Mouse (Mus musculus): ENCODE data around the gene Acsf2.

The Acsf2 gene

DNA sequence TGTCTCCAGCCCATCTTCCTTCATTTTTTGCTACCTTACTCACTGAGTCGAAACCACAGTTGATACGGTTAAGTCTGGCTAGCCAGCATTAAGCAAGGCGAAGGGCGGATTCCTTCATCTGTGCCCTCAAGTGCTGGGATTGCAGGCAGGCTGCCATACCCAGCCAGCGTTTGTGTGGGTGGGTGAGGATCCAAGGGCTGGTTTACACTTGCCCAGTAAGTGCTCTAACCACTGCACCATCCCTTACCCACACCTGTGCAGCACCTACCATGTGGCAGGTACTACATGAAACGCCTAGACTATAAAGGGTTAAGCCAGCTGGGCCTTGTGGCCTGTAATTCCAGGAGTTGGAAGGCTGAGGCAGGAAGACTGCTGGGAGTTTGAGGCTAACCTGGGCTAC is 54.4 kb downstream of the Acsf2 start:
- DNase-seq, result no peak

DNA sequence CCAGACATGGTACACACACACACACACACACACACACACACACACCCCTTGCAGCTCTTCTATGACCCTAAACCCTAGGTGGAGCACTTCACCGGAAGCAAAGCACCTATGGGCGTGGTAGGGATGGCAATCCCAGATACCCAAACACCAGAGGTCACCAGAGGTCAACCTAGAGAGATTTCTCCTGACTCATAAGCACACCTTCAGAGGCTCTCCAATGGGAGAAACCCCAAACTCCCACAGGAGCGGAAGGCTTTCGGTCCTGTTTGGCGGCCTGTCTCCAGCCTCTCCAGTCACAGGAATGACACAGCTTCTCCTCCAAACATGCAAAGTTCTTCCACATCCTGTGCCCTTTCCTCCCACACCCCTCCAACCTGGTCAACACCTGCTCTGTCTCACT is 55.3 kb downstream of the Acsf2 start:
- no peak for DNase-seq

GRCm38 (mm10) chr11:94544422-94544821 is 57.2 kb downstream of the Acsf2 start:
- DNase-seq, result peak; percentile 36

- peak; percentile 93 for DNase-seq
Measured at GRCm38 (mm10) chr11:94543932-94544331, 57.7 kb downstream of the Acsf2 start.

DNA sequence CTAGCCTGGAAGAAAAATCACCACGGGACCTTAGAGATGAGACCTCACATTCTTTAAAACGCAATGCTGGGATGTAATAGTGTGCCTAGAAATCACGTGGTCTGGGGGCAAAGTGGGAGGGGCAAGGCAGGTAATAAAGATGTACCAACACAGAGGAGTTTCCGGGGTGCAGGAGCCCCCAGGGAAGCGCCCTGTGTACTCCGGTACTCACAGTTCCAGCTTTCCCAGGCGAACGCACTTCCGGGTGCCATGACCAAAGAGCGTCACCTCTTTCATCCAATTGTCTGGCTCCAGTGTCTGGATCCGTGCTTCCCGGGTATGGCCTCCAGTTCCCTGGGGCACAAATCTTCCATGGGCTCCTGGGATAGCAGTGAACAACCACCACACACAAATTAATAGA is 58.3 kb downstream of the Acsf2 start:
- no peak for DNase-seq

GRCm38 (mm10) chr11:94542400-94542799 is 59.3 kb downstream of the Acsf2 start:
- DNase-seq, result no peak

DNA sequence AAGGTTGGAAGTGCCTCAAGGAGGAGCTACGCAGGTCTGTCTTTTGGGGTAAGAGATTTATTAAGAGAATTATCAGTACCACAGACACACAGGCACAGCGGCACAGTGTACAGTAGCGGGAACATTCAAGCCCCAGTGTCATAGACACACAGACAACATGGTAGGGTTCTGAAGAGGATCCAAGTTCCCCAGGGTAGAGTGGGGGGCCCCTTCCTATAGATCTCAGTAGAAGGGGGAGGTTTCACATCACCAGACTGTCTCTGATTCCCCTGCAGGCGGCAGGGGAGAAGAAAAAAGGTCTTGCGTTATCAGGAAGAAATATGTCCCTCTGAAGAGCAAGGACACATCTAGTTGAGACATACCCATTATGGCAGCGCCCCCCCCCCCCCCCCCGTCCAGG is 61.9 kb downstream of the Acsf2 start:
- DNase-seq, result no peak

GRCm38 (mm10) chr11:94538733-94539292 is 62.9 kb downstream of the Acsf2 start:
- DNase-seq, result no peak

- DNase-seq, result no peak
Measured at GRCm38 (mm10) chr11:94533171-94533570, 68.5 kb downstream of the Acsf2 start.

GRCm38 (mm10) chr11:94528879-94529278 is 72.8 kb downstream of the Acsf2 start:
- DNase-seq, result no peak

- no peak for DNase-seq
Measured at GRCm38 (mm10) chr11:94526171-94526879, 75.3 kb downstream of the Acsf2 start.

- peak; percentile 65 for DNase-seq
Measured at GRCm38 (mm10) chr11:94521219-94521843, 80.3 kb downstream of the Acsf2 start, which contains the start of gene Mycbpap. Gene Mycbpap (minus strand): TSS chr11:94521742.

- DNase-seq, result no peak
Measured at GRCm38 (mm10) chr11:94513452-94513851, 88.2 kb downstream of the Acsf2 start.

DNA sequence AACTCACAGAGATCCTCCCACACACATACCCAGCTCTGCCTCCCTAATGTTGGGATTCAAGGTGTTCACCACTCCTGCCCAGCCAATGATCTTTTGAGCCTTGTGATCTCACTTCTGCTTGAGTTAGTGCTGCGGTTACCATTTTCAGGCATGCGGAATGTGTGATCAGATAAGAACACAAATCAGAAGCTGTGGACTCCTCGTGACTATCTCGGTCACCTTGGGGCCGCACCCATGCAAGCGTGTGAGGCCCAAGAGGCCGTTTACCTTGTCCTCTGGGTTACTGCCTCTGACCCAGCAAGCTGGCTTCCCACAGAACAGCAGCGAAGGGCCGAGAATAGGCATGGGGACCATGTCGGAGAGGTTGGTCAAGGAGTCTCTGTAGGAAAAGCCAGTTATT is 92.7 kb downstream of the Acsf2 start:
- DNase-seq, result no peak
